Mouse (Mus musculus) testis, postnatal 14 days (tissue): ENCODE results near the gene Slc35g1.

ENCODE experiments used
- DNase-seq: peaks from one replicate; pipeline ENCODE4 v3.0.0; 2021; ENCODE audit warnings: low spot score

Gene Slc35g1

DNA sequence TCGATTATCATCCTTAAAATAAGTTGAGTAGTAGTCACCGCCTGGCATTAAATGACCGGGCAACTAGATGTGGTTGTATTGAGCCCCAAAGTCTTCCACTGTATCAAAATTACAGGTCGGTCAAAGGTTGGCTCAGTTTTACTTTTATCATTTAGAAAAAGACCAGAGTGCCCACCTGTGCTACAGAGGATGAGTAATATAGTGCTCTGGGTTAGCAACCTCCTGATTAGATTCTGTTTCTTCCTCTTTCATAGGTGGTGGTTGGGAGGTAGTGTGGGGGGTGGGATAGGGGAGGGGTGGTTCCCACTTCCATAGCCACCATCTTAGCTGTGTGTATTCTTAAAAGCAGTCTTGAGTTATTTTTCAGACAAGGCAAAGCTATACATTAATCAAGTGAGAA is 7.9 kb upstream of the Slc35g1 start:
- no peak for DNase-seq

GRCm38 (mm10) chr19:38396633-38396970 is 822 bp downstream of the Slc35g1 start:
- DNase-seq, result no peak

- no peak for DNase-seq
Measured at GRCm38 (mm10) chr19:38397004-38397403, 1.2 kb downstream of the Slc35g1 start.

GRCm38 (mm10) chr19:38398966-38399365 is 3.2 kb downstream of the Slc35g1 start:
- DNase-seq, result no peak

DNA sequence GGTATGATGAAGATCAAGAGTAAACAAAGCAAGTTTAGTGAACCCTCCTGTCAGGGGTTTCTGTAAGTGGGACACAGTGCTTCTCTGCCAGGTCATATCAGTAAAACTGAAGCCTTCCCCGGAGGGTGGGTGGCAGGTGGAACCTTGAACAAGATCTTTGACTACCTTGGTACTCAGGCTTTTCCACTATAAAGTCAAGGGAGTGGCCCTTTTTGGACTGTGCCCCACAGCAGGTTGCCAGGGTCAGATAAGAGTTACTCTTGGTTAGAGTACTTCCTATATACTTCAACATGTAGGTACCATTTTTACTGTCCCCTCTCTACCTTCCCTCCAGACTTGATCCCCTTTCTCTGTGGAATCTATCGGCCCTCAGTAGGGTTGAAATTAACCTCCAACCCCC is 5.1 kb downstream of the Slc35g1 start:
- DNase-seq, result no peak

DNA sequence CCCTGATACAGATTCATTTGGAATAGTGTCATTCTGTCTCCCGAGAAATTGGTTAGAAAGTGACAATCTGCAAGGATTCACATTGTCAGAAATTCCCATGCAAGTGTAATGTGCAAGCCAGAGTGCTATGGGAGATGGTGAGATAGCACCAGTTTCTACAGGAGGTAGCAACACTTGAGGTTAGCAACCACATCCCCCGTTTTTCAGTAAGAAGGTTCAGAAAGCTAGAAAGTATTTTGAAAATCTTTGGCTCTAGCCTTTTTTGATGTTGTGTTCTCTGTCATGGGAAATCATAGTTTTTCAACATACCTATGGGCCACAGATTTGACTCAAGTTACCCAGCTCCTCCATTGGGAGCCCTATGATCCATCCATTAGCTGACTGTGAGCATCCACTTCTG is 5.6 kb downstream of the Slc35g1 start:
- no peak for DNase-seq

DNA sequence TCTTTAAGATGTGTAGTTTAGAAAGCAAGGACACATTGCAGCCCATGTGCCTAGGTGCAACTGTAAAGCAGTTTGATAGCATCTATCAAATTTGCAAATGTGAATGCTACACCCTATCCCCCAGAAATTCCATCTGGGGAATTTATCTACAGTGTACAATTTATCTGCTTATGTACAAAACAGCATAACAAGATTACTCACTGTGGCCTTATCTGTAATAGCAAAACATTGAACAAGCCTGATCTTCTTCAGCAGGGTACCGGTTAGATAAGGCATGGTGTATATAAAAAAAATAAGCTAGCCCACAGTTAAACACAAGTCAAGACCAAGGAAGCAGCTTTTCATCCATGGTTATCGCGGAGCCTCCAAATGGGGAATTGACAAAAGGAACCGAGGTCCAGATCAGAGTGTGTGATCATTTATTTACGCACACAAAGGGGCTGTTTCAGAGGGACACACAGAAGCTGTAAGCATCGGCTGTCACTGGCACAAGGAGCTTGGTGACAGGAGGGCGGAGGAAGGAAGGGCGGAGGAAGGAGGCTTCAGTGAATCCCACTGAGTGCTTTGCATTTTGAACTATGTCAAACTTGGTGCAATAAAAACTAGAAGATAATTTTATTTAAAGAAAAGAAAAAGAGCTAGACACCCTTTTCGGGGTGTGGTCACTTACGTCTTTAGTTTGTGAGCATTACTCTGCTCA is 14.7 kb downstream of the Slc35g1 start:
- DNase-seq, result no peak

- no peak for DNase-seq
Measured at GRCm38 (mm10) chr19:38413861-38414260, 18.1 kb downstream of the Slc35g1 start.

DNA sequence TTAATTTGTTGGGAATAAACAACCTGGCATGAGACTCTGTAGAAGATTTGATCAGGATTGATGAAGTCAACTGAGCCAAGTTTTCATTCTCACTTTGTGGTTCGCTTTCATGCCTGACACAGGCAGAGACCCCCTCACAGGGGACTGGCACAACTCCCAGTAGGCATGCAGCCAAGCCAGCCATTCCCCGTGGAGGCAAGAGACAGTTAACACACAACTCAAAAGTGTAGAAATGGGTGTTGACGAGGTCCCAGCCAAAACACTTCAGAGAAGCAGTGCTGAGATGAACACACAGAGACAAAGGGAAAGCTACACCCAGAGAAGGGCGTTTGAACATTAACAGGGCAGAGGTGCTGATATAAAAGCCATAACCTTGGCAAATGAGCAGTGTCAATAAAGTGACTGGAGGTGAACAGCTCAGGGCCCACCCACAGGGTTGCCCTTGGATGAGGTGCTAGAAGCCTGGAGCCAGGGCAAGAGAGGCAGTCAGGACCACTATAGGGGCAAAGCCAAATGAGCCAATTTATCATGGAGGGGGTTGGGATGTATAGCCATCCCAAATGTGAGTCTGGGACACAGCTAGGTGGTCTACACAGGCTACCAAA is 23.1 kb downstream of the Slc35g1 start:
- DNase-seq, result no peak

GRCm38 (mm10) chr19:38420751-38421295 is 25.0 kb downstream of the Slc35g1 start:
- peak; percentile 58 for DNase-seq

DNA sequence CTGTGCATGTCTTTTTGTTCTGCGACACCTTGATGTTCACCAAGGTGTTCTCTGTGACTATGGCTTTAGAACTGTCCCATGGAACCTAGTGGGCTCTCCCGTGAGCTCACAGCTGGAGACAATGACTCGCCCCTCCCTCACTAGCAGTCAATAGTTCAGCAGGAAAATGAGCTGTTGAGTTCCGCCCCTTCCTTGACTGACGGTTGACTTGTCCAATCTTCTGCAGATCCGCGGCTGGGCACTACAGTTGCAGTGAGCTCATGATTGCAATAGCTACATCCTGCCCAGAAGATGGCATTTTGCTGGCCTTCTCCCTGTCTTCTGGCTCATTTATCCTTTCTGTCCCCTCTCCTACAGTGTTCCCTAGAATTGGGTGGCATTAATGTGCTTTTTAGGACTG is 25.7 kb downstream of the Slc35g1 start:
- peak; percentile 80 for DNase-seq

- peak; percentile 22 for DNase-seq
Measured at GRCm38 (mm10) chr19:38422926-38423325, 27.1 kb downstream of the Slc35g1 start.

DNA sequence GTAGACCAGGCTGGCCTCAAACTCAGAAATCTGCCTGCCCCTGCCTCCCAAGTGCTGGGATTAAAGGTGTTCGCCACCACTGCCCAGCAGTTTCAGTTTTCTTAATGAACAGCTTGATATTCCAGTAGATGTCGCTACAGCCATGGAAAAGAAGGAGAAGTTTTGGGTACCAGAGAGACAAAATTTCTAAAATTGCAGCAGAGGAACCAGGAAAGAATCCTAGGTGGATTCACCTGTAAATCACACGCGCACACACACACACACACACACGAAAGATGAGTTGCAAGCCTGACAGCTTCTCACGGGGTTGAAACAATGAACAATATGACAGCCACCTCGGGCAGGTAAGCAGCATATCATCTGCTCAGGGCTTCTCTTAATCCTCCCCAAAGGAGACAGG is 28.1 kb downstream of the Slc35g1 start:
- no peak for DNase-seq

DNA sequence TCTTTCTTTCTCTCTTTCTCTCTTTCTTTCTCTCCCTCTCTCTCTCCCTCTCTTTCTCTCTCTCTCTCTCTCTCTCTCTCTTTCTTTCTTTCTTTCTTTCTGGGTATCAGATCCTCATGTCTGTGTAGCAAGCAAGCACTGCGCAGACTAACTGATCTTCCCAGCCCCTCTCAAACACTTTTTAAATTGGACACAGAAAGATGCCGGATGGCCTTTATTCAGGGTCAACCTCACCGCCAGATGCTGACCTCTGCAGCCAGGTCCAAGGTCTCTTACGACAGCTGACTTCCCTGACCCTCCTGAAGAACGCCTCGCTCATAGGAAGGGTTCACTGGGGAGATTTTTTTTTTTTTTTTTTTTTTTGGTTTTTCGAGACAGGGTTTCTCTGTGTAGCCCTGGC is 28.8 kb downstream of the Slc35g1 start:
- no peak for DNase-seq

GRCm38 (mm10) chr19:38429269-38429668 is 33.5 kb downstream of the Slc35g1 start:
- no peak for DNase-seq

DNA sequence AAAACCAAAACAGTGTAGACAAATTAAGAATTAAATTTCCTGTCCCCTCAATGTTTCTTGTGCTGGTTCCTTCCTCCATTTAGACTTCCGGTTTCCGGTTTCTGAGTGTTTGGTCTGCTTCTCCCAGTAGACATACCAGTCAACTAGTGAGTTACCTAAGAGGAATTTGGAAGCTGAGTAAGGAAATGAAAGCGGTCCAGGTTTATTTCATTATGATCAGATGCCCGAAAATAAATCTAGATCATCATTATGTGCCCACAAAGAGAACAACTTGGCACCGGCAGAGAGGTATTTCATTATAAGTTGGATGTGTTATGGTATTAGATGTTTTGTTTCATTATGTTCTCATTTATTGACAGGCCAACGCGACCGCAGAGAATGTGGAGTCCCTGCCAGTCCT is 34.7 kb downstream of the Slc35g1 start:
- no peak for DNase-seq

GRCm38 (mm10) chr19:38431326-38431725 is 35.5 kb downstream of the Slc35g1 start:
- DNase-seq, result no peak

- no peak for DNase-seq
Measured at GRCm38 (mm10) chr19:38432021-38432420, 36.2 kb downstream of the Slc35g1 start.

DNA sequence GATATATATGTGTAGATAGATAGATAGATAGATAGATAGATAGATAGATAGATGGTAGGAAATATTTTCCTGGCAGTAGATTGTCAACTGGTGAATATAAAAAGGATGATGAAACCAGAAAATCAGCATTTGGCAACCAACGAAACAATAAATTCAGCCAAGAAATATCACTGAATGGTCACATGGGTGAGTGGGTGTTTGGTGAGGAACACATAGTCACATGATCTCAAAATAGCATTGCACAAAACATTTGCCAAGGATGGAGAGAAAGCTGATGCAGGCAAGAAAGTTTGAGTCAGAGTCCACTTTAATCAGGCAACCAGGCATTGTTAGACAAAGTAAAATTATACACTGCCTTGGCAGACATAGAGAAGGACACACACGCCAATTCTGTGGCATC is 37.6 kb downstream of the Slc35g1 start:
- no peak for DNase-seq

DNA sequence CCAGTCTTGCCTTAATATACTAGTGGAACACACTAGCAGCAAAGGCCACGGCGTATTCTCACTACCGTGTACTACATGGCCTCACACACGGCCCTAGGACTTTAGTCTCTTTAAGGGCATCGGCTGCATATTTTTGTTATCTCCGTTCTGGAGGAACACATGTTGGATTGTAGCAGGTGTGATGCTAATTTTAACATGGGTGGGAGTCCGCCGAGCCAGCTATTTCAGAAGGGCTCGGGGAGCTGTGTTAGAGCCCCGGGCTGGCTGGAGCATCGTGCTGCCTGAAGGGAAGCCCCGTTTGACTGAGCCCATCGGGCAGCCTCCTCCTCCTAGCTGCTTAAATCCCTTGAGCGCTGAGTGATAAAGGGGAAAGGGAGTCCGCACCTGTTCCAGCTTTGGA is 39.4 kb downstream of the Slc35g1 start:
- DNase-seq, result no peak

GRCm38 (mm10) chr19:38441860-38442259 is 46.1 kb downstream of the Slc35g1 start:
- DNase-seq, result no peak

DNA sequence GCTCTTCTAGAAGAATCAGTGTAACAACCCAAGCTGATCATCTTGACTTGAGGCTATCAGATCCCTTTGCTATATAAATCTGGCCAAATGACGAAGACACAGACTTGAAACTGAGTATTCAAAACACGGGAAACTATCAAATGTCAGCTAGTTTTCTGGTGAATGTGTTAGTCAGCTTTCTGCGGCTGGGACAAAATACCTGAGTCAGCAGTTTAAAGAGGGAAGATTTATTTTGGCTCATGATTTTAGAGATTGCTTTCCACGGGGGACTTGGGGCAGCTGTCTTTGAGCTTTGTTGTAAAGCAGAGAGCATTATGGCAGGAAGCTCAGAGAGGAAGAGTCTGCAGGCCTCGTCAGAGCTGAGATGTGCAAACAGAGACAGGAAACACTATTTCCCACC is 50.0 kb downstream of the Slc35g1 start:
- no peak for DNase-seq
